Mouse (Mus musculus) G1E (cell line): ENCODE data around the gene Sf3b4.

Source experiments
- CTCF ChIP-seq: IDR thresholded peaks from 2 replicates; pipeline ENCODE4 v1.5.1; 2012; ENCODE audit warnings: low read depth, low read length, inconsistent platforms, mixed read lengths
- GATA1 ChIP-seq: IDR thresholded peaks from 2 replicates; pipeline ENCODE4 v1.6.1; 2012; ENCODE audit warnings: borderline replicate concordance, low read length, inconsistent platforms, mixed read lengths
- GATA2 ChIP-seq: IDR thresholded peaks from 2 replicates; pipeline ENCODE4 v1.6.1; 2012; ENCODE audit warnings: low read depth, low read length, inconsistent platforms, borderline replicate concordance
- POLR2AphosphoS5 ChIP-seq: IDR thresholded peaks from 2 replicates; pipeline ENCODE4 v1.6.1; 2012; ENCODE audit warnings: low read depth, low read length, inconsistent platforms; ENCODE audit not compliant: insufficient replicate concordance
- TAL1 ChIP-seq: conservative IDR thresholded peaks from 2 replicates; pipeline ENCODE4 v1.6.1; 2012; ENCODE audit warnings: low read depth, low read length, inconsistent platforms, mixed read lengths

DNA sequence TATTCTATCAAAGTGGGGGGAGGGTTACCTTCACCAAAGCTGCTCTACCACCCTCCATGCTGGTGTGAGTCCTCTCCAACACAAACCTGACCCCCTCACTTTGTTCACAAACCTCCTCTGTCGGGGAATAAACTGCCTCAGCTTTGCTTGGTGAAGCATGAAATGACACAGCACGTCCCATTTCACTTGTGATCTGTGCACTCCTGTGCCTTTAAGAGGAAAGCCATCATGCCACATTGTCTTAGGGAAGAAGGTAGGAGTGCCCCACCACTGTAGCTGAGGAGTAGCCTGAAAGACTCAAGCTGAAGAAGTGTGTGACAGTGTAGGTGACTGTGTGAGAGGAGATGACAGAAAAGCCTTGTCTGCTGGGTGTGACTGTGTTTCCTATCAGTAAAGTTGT is 53.3 kb downstream of the Sf3b4 start:
- TF ChIP-seq POLR2AphosphoS5 (no peak), CTCF (no peak), GATA1 (no peak), GATA2 (no peak), TAL1 (no peak)
